Mouse (Mus musculus): ENCODE measurements at regions not wholly inside any gene's neighbourhood (a gene's known extent, or its start where the extent isn't known, plus 50 kb on each side); places are given as distances from the start of the nearest gene placed in this dataset.

GRCm38 (mm10) chr5:73938450-73938849 is 129.8 kb downstream of the Usp46 start:
- Histone ChIP-seq H3K4me3 (replicated peaks; ENCODE audit: low read depth, low read length) (no peak overlapping the region), H3K9me3 (ENCODE audit: control insufficient read depth, low read length) (no peaks in the 10 kb centered on the region), H3K36me3 (ENCODE audit: control insufficient read depth, insufficient read depth, low read length) (no peaks in the 10 kb centered on the region), H3K27ac (replicated peaks; ENCODE audit: low read depth, low read length) (no peak overlapping the region), H3K4me2 (ENCODE audit: low read length) (no peak overlapping the region), H3K27me3 (ENCODE audit: control insufficient read depth, insufficient read depth, low read length) (no peaks in the 10 kb centered on the region), H3K9ac (replicated peaks; ENCODE audit: low read length) (no peak overlapping the region), H3K4me1 (ENCODE audit: control insufficient read depth, insufficient read depth, low read length) (0 out of 2 replicates have a peak, but pooled peaks cover 3% of the 10 kb centered on the region)
- no peak for DNase-seq
- no peak for ATAC-seq (ENCODE audit: low FRiP score, low TSS enrichment)
- WGBS = 59% methylated on average over 4 of the region's 4 CpGs

GRCm38 (mm10) chr5:73942950-73943349 is 125.3 kb downstream of the Usp46 start:
- ATAC-seq (ENCODE audit: low FRiP score, low TSS enrichment) (no peak), DNase-seq (peak; percentile 66)
- no peak overlapping the region for H3K9ac ChIP-seq (replicated peaks; ENCODE audit: low read length)
- no peak overlapping the region for H3K27ac ChIP-seq (replicated peaks; ENCODE audit: low read depth, low read length)
- H3K4me1 ChIP-seq (ENCODE audit: control insufficient read depth, insufficient read depth, low read length) = 0 out of 2 replicates have a peak, but pooled peaks cover 3% of the 10 kb centered on the region
- no peaks in the 10 kb centered on the region for H3K36me3 ChIP-seq (ENCODE audit: control insufficient read depth, insufficient read depth, low read length)
- no peak overlapping the region for H3K4me2 ChIP-seq (ENCODE audit: low read length)
- H3K9me3 ChIP-seq (ENCODE audit: control insufficient read depth, low read length) = no peaks in the 10 kb centered on the region
- no peaks in the 10 kb centered on the region for H3K27me3 ChIP-seq (ENCODE audit: control insufficient read depth, insufficient read depth, low read length)
- 24% methylated on average over 3 of the region's 3 CpGs for WGBS
- no peak overlapping the region for H3K4me3 ChIP-seq (replicated peaks; ENCODE audit: low read depth, low read length)

- WGBS = 92% methylated on average over 3 of the region's 3 CpGs
- no peak overlapping the region for H3K4me2 ChIP-seq (ENCODE audit: low read length)
- ATAC-seq (ENCODE audit: low FRiP score, low TSS enrichment) (no peak), DNase-seq (no peak)
- H3K4me1 ChIP-seq (ENCODE audit: control insufficient read depth, insufficient read depth, low read length) = 0 out of 2 replicates have a peak, but pooled peaks cover 3% of the 10 kb centered on the region
- no peak overlapping the region for H3K9ac ChIP-seq (replicated peaks; ENCODE audit: low read length)
- no peaks in the 10 kb centered on the region for H3K9me3 ChIP-seq (ENCODE audit: control insufficient read depth, low read length)
- no peak overlapping the region for H3K27ac ChIP-seq (replicated peaks; ENCODE audit: low read depth, low read length)
- no peaks in the 10 kb centered on the region for H3K27me3 ChIP-seq (ENCODE audit: control insufficient read depth, insufficient read depth, low read length)
- H3K36me3 ChIP-seq (ENCODE audit: control insufficient read depth, insufficient read depth, low read length) = no peaks in the 10 kb centered on the region
- no peak overlapping the region for H3K4me3 ChIP-seq (replicated peaks; ENCODE audit: low read depth, low read length)
Measured at GRCm38 (mm10) chr5:73945671-73946070, 122.6 kb downstream of the Usp46 start.

GRCm38 (mm10) chr5:73946164-73946563 is 122.1 kb downstream of the Usp46 start:
- Histone ChIP-seq H3K4me1 (ENCODE audit: control insufficient read depth, insufficient read depth, low read length) (0 out of 2 replicates have a peak, but pooled peaks cover 3% of the 10 kb centered on the region), H3K9me3 (ENCODE audit: control insufficient read depth, low read length) (no peaks in the 10 kb centered on the region), H3K27me3 (ENCODE audit: control insufficient read depth, insufficient read depth, low read length) (no peaks in the 10 kb centered on the region), H3K4me2 (ENCODE audit: low read length) (no peak overlapping the region), H3K27ac (replicated peaks; ENCODE audit: low read depth, low read length) (no peak overlapping the region), H3K4me3 (replicated peaks; ENCODE audit: low read depth, low read length) (no peak overlapping the region), H3K9ac (replicated peaks; ENCODE audit: low read length) (no peak overlapping the region), H3K36me3 (ENCODE audit: control insufficient read depth, insufficient read depth, low read length) (no peaks in the 10 kb centered on the region)
- 85% methylated on average over 6 of the region's 6 CpGs for WGBS
- ATAC-seq (ENCODE audit: low FRiP score, low TSS enrichment) (no peak), DNase-seq (no peak)

GRCm38 (mm10) chr5:73948031-73948899 is 120.0 kb downstream of the Usp46 start:
- WGBS = 87% methylated on average over 9 of the region's 9 CpGs
- Histone ChIP-seq H3K4me1 (ENCODE audit: control insufficient read depth, insufficient read depth, low read length) (0 out of 2 replicates have a peak, but pooled peaks cover 2% of the 10 kb centered on the region), H3K9me3 (ENCODE audit: control insufficient read depth, low read length) (no peaks in the 10 kb centered on the region), H3K4me3 (replicated peaks; ENCODE audit: low read depth, low read length) (no peak overlapping the region), H3K9ac (replicated peaks; ENCODE audit: low read length) (no peak overlapping the region), H3K27me3 (ENCODE audit: control insufficient read depth, insufficient read depth, low read length) (no peaks in the 10 kb centered on the region), H3K36me3 (ENCODE audit: control insufficient read depth, insufficient read depth, low read length) (no peaks in the 10 kb centered on the region), H3K27ac (replicated peaks; ENCODE audit: low read depth, low read length) (no peak overlapping the region), H3K4me2 (ENCODE audit: low read length) (no peak overlapping the region)
- DNase-seq (no peak), ATAC-seq (ENCODE audit: low FRiP score, low TSS enrichment) (no peak)
